Mouse (Mus musculus) thymus, adult 2 months (tissue): ENCODE results near the gene Sntb2. TPM values are rescaled to one million over a fixed set of nuclear protein-coding genes. Genes with fewer than 3 reads are reported as not detected.
A peak's percentile ranks its signal among the peaks of the same experiment; 100 is the strongest.

ENCODE experiments used
- DNase-seq: peaks from one replicate; pipeline ENCODE4 v3.0.0; 2021
- H3K27ac ChIP-seq: fragments of 200-500 bp; 2 replicates; pipeline ENCODE4 v1.5.1; 2012; ENCODE audit warnings: low read length, control low read depth; ENCODE audit not compliant: control insufficient read depth, insufficient read depth
- H3K27me3 ChIP-seq: fragments of 200-500 bp; 2 replicates; pipeline ENCODE4 v1.6.1; 2012; ENCODE audit warnings: mild to moderate bottlenecking, low read length, moderate library complexity, mixed read lengths; ENCODE audit not compliant: control insufficient read depth, insufficient read depth
- H3K36me3 ChIP-seq: fragments of 200-500 bp; 2 replicates; pipeline ENCODE4 v1.6.1; 2012; ENCODE audit warnings: mild to moderate bottlenecking, low read length, moderate library complexity; ENCODE audit not compliant: control insufficient read depth, insufficient read depth
- H3K4me1 ChIP-seq: fragments of 200-500 bp; replicated peaks from 2 replicates; pipeline ENCODE4 v1.6.1; 2012; ENCODE audit warnings: low read length; ENCODE audit not compliant: control insufficient read depth, insufficient read depth
- H3K4me3 ChIP-seq: fragments of 200-500 bp; 2 replicates; pipeline ENCODE4 v1.5.1; 2012; ENCODE audit warnings: mild to moderate bottlenecking, low read length, control low read depth, moderate library complexity; ENCODE audit not compliant: control insufficient read depth, insufficient read depth
- CTCF ChIP-seq: fragments of 200-500 bp; IDR thresholded peaks from 2 replicates; pipeline ENCODE4 v1.5.1; 2012; ENCODE audit warnings: mild to moderate bottlenecking, control low read depth, low read length, moderate library complexity, borderline replicate concordance; ENCODE audit not compliant: control insufficient read depth, poor library complexity, insufficient read depth; ENCODE audit errors: extremely low read depth
- POLR2A ChIP-seq: fragments of 200-500 bp; IDR thresholded peaks from 2 replicates; pipeline ENCODE4 v1.6.1; 2012; ENCODE audit warnings: mild to moderate bottlenecking, low read length, control low read depth, moderate library complexity; ENCODE audit not compliant: control insufficient read depth, poor library complexity, insufficient read depth; ENCODE audit errors: extremely low read depth
- WGBS: fragments of 180-500 bp; shearing (Covaris S2); methylation state at CpG from one replicate; pipeline ENCODE4 v1.1.7; 2018; 5-methylcytosine and 5-hydroxymethylcytosine counted together
- polyA plus RNA-seq: library from polyadenylated mRNA; depleted of rRNA; stranded (reverse); fragments of >200 nt; gene quantifications from 2 replicates; pipeline ENCODE4 v1.2.3, GENCODE M21; 2012; rRNA removed

The Sntb2 gene
- polyA plus RNA-seq, 1 experiment, result 4.5 TPM

DNA sequence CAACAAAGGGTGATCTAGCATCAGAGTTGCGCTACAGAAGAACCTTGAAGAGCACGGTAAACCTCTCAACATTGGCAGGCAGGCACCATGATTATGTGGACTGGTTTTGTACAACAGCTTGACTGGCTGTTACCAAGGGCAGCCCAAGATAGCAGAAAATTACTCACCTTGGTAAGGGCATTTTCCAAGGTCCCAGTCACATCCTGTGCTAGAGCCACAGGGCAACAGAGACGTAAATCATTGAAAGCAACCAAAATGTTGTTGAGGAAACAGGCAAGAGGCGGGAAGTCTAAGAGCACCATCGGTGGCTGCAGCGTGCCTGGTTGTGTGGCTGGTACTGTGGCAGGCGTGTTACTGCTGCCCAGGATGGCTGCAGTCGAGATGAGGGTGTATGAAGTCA, 116.5 kb downstream of the Sntb2 start:
- WGBS, result 97% methylated on average over 8 of the region's 8 CpGs
- DNase-seq, result no peak
- H3K27me3 ChIP-seq, result no peaks in the 10 kb centered on the region
- H3K27ac ChIP-seq, result no peak overlapping the region
- H3K4me3 ChIP-seq, result no peak overlapping the region
- peaks cover 3% of the 10 kb centered on the region; the same call in 1 of the 2 replicates for H3K4me1 ChIP-seq
- H3K36me3 ChIP-seq, result peaks cover 23% of the 10 kb centered on the region
- TF ChIP-seq CTCF (no peak), POLR2A (no peak)

DNA sequence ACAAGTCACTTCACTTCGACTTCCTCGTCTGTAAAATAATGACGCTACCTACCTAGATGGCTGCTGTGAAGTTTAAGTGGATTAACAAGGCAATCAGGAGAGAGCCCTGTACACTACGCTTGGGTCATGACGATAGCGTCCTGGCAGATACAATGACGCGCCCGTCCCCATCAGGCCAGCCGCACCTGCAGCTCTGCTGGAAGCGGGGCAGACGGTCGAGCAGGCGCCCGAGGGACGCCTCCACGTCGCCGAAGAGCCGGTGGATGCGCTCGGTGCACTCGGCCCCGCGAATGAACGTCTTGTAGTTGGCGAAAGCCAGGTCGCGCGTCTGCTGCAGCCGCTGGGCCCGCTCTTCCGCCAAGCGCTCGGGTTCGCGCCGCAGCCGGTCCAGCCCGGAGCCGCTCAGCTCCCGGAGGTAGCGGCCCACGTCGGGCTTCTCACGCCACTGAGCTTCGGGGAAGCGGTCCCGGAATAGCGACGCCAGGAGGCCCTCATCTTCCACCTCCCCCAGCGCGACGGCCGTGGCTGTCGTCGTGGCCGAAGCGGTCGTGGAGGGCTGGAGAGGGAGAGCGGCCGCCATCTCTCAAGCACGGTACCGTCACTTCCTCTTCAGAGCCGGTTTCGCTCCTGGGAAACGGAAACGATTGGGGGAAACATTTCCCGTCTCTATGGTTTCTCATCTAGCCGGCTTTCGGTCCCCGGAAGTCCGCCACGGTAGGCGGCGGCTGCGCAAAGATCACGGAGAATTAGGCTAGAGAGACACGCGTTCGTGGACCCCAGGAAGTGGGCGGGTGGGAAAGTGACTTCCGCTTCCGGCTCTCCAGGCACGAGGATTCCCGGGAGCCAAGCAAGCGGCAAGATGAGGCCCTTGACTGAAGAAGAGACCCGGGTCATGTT, 120.8 kb downstream of the Sntb2 start, which contains the start of the genes Cog8 and Nip7:
Gene Cog8 (minus strand): TSS at position 614 of the 897 bp plus-strand sequence.
Gene Nip7 (plus strand): TSS at position 802 of the 897 bp plus-strand sequence.
- peaks cover 23% of the 10 kb centered on the region for H3K36me3 ChIP-seq
- peak; percentile 94 for DNase-seq
- no peak within 1 kb of the TSS for H3K27ac ChIP-seq
- WGBS, result under 1% methylated on average over 88 of the region's 88 CpGs
- H3K27me3 ChIP-seq, result no peaks in the 10 kb centered on the region
- H3K4me3 ChIP-seq, result peak within 1 kb of the TSS; percentile 70
- peaks cover 6% of the 10 kb centered on the region for H3K4me1 ChIP-seq
- TF ChIP-seq POLR2A, result peak; percentile 89
- peak; percentile 38; the same call in 1 of the 2 replicates for TF ChIP-seq CTCF

DNA sequence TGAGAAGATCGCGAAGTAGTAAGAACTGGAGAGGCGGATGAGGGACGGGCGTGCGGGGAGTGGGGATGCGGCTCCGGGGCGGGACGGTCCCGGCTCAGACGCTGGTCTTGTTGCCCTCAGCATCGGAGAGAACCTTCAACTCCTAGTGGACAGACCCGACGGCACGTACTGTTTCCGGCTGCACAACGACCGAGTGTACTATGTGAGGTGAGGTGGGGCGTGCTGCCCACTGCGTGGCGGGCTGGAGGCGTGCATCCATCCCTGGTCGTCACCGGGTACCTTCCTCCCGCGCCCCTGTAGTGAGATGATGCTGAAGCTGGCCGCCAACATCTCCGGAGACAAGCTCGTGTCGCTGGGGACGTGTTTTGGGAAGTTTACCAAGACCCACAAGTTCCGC, 121.4 kb downstream of the Sntb2 start:
- Histone ChIP-seq H3K27me3 (no peaks in the 10 kb centered on the region), H3K4me3 (peak overlapping the region; percentile 70), H3K27ac (no peak overlapping the region), H3K4me1 (peaks cover 6% of the 10 kb centered on the region), H3K36me3 (peaks cover 22% of the 10 kb centered on the region)
- 0 out of 2 replicates have a peak, but pooled peaks have one; percentile 5 for TF ChIP-seq CTCF
- no peak for TF ChIP-seq POLR2A
- no peak for DNase-seq
- WGBS, result 1% methylated on average over 33 of the region's 33 CpGs

DNA sequence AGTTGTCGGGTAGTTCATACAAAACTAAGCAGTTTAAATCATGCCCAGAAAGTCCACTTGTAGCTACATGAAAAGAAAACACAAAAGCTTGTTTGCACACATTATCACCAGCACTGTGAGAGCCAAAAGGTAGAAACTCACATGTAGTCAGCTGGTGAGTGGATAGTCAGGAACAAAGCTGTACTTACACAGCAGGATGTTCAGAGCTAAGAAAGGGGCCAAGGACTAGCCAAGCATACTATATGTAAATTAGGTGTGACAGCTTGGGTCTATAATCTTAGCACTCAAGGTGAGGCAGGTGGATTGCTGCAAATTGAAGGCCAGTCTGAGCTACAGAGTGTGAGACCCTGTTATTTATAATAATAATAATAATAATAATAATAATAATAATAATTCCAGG, 127.1 kb downstream of the Sntb2 start:
- WGBS, result 91% methylated on average over 1 of the region's 1 CpGs
- no peaks in the 10 kb centered on the region for H3K27me3 ChIP-seq
- peaks cover 9% of the 10 kb centered on the region for H3K4me1 ChIP-seq
- no peak overlapping the region for H3K27ac ChIP-seq
- no peak for DNase-seq
- TF ChIP-seq CTCF, result no peak
- no peak for TF ChIP-seq POLR2A
- no peak overlapping the region for H3K4me3 ChIP-seq
- peaks cover 9% of the 10 kb centered on the region; the same call in 1 of the 2 replicates for H3K36me3 ChIP-seq

DNA sequence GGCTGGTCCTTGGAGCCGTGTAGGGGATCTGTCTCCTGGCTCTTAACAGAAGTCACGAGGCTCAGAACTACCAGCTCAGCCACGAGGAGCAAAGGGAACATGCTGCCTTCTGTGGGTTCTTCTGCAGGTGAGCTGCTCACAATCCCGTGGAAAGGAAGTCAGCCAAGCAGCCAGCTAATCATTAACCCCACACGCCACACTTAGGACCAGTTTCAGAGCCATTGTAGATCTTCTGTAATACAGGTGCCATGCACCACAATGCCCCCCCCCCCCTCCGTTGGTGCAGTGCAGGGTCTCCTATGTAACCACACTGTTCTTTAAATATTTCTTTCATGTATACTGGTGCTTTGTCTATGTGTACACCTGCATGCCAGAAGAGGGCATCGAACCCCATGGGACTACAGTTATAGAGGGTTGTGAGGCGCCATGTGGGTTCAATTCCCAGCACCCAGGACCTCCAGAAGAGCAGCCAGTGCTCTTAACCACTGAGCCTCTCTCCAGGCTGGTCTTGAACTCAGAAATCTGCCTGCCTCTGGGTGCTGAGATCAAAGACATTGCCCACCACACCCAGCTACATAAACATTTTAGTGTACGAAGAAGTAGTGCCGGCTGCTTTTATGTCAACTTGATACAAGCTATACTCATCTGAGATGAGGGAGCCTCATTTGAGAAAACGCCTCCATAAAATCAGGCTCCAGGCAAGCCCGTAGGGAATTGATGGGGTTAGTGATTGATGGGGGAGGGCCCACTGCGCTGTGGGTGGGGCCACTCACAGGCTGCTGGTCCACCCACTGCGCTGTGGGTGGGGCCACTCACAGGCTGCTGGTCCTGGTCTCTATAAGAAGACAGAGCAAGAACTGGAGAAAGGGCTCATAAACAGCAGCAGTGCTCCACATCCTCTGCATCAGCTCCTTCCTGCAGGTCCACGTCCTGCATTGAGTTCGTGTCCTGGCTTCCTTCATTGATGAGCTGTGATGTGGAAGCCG, 130.3 kb downstream of the Sntb2 start, which contains the start of gene Tmed6:
Gene Tmed6 (minus strand): TSS at position 134 of the 986 bp plus-strand sequence.
- peaks cover 12% of the 10 kb centered on the region; the same call in 1 of the 2 replicates for H3K36me3 ChIP-seq
- H3K27me3 ChIP-seq, result no peaks in the 10 kb centered on the region
- TF ChIP-seq POLR2A (no peak), CTCF (no peak)
- H3K4me1 ChIP-seq, result peaks cover 9% of the 10 kb centered on the region
- no peak for DNase-seq
- WGBS, result 45% methylated on average over 17 of the region's 17 CpGs
- H3K27ac ChIP-seq, result no peak within 1 kb of the TSS
- no peak within 1 kb of the TSS for H3K4me3 ChIP-seq

Other genes with a start within 250 kb of the Sntb2 start
- gene Has3, start 65.5 kb upstream of the Sntb2 start, polyA plus RNA-seq, result 1.4 and 2.0 TPM in 2 replicates
- 35.8 and 36.6 TPM in 2 replicates for gene Utp4, start 42.1 kb upstream of the Sntb2 start, polyA plus RNA-seq
- 31.2 and 31.6 TPM in 2 replicates for gene Vps4a, start 95.5 kb downstream of the Sntb2 start, polyA plus RNA-seq
- 32.2 and 41.4 TPM in 2 replicates for gene Pdf, start 112.9 kb downstream of the Sntb2 start, polyA plus RNA-seq
- 59.7 and 68.6 TPM in 2 replicates for gene Cog8, start 120.9 kb downstream of the Sntb2 start, polyA plus RNA-seq
- 34.1 and 38.4 TPM in 2 replicates for gene Nip7, start 121.1 kb downstream of the Sntb2 start, polyA plus RNA-seq
- 0.20 TPM in 2 replicates for gene Tmed6, start 129.9 kb downstream of the Sntb2 start, polyA plus RNA-seq
- 30.9 and 31.5 TPM in 2 replicates for gene Terf2, start 160.8 kb downstream of the Sntb2 start, polyA plus RNA-seq
- gene Cyb5b, start 214.9 kb downstream of the Sntb2 start, polyA plus RNA-seq, result 62.1 and 65.6 TPM in 2 replicates